Mouse (Mus musculus): ENCODE results near the gene Zbtb7a.

DNA sequence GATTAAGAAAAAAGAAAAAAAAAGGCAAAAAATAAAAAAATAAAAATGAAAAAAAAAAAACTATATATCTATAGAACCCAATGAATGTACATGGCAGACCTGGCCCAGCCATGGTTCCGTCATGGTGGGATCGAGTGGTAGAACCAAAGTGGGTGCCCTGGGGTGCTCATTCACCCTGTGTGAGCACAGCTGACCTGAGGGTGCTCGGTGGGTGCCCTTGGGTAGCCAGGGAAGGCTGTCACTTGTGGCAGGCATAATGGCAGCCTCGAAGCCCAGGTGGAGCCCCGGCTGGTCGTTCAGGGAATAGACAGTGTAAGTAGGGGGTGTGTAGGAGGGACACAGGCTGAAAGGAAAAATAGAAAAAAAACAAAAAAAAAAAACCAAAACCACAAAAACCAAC lies 16.2 kb downstream of the Zbtb7a start:
- TF ChIP-seq CTCF (IDR thresholded peaks at IDR 0.05; ENCODE audit: low read depth), result no peak
- TF ChIP-seq EP300 (optimal IDR thresholded peaks at IDR 0.05), result no peak
